Mouse (Mus musculus) kidney, postnatal 0 days (tissue): Measurements from ENCODE around the gene Klk4. TPM values are rescaled to one million over a fixed set of nuclear protein-coding genes. Genes with fewer than 3 reads are reported as not detected.

Experiments
- ATAC-seq: fragments of 200-750 bp; cut with Nextera tagmentation; replicated peaks from 2 replicates; pipeline ENCODE4 v1.8.0; 2017; ENCODE audit warnings: low read depth, moderate number of reproducible peaks, moderate TSS enrichment, moderate library complexity; ENCODE audit not compliant: low FRiP score
- DNase-seq: peaks from one replicate; pipeline ENCODE4 v3.0.0-alpha.2; 2016; ENCODE audit warnings: low spot score
- H3K27ac ChIP-seq: fragments of 300-500 bp; sonication (generic); 2 replicates; pipeline ENCODE4 v1.5.1; 2014; ENCODE audit warnings: mild to moderate bottlenecking
- H3K27me3 ChIP-seq: fragments of 300-500 bp; sonication (generic); 2 replicates; pipeline ENCODE4 v1.6.1; 2014; ENCODE audit warnings: low read length, mixed read lengths; ENCODE audit not compliant: insufficient read depth
- H3K36me3 ChIP-seq: fragments of 300-500 bp; sonication (generic); 2 replicates; pipeline ENCODE4 v1.6.1; 2014; ENCODE audit warnings: low read length, mixed read lengths; ENCODE audit not compliant: insufficient read depth
- H3K4me1 ChIP-seq: fragments of 300-500 bp; sonication (generic); replicated peaks from 2 replicates; pipeline ENCODE4 v1.6.1; 2014; ENCODE audit warnings: antibody characterized with exemption, low read length, mixed read lengths; ENCODE audit not compliant: insufficient read depth
- H3K4me2 ChIP-seq: fragments of 300-500 bp; sonication (generic); 2 replicates; pipeline ENCODE4 v1.6.1; 2014; ENCODE audit warnings: mild to moderate bottlenecking, low read length, moderate library complexity, mixed read lengths
- H3K4me3 ChIP-seq: fragments of 300-500 bp; sonication (generic); replicated peaks from 2 replicates; pipeline ENCODE4 v1.5.1; 2014; ENCODE audit warnings: low read depth, low read length
- H3K9ac ChIP-seq: fragments of 300-500 bp; sonication (generic); 2 replicates; pipeline ENCODE4 v1.6.1; 2014; ENCODE audit warnings: low read depth, low read length
- H3K9me3 ChIP-seq: fragments of 300-500 bp; sonication (generic); replicated peaks from 2 replicates; pipeline ENCODE4 v1.6.1; 2016; ENCODE audit warnings: low read length, inconsistent platforms, mixed read lengths
- CTCF ChIP-seq: IDR thresholded peaks from 2 replicates; pipeline ENCODE4 v1.5.1; 2016; ENCODE audit warnings: antibody characterized with exemption, low read depth, mild to moderate bottlenecking, moderate library complexity
- WGBS: fragments of 180-500 bp; shearing (Covaris S2); extraction: QIAGEN DNeasy Blood & Tissue Kit; methylation state at CpG from one replicate; pipeline ENCODE4 v1.1.7; 2014; 5-methylcytosine and 5-hydroxymethylcytosine counted together
- polyA plus RNA-seq: library from polyadenylated mRNA; unstranded; fragments of >200 nt; fragmentation: Nextera tagmentation; extraction: Ambion mirVana; gene quantifications from 2 replicates; pipeline ENCODE4 v1.2.1, GENCODE M21; 2015

The Klk4 gene
- polyA plus RNA-seq, 1 experiment from 2014 or later, result not detected

GRCm38 (mm10) chr7:43857501-43857900, 23.5 kb upstream of the Klk4 start:
- no peak overlapping the region for H3K4me3 ChIP-seq
- no peaks in the 10 kb centered on the region for H3K4me1 ChIP-seq
- no peak overlapping the region for H3K4me2 ChIP-seq
- no peak for TF ChIP-seq CTCF
- DNase-seq, result no peak
- no peaks in the 10 kb centered on the region for H3K36me3 ChIP-seq
- no peaks in the 10 kb centered on the region for H3K9me3 ChIP-seq
- H3K27me3 ChIP-seq, result no peaks in the 10 kb centered on the region
- WGBS, result 90% methylated on average over 12 of the region's 12 CpGs
- H3K9ac ChIP-seq, result no peak overlapping the region
- no peak overlapping the region for H3K27ac ChIP-seq
- ATAC-seq, result no peak

- no peak for ATAC-seq
- no peaks in the 10 kb centered on the region for H3K4me1 ChIP-seq
- H3K4me2 ChIP-seq, result no peak overlapping the region
- no peaks in the 10 kb centered on the region for H3K36me3 ChIP-seq
- no peak overlapping the region for H3K9ac ChIP-seq
- WGBS, result 51% methylated on average over 8 of the region's 8 CpGs
- no peak overlapping the region for H3K27ac ChIP-seq
- no peak overlapping the region for H3K4me3 ChIP-seq
- peak; percentile 21 for DNase-seq
- H3K27me3 ChIP-seq, result no peaks in the 10 kb centered on the region
- H3K9me3 ChIP-seq, result no peaks in the 10 kb centered on the region
- TF ChIP-seq CTCF, result no peak
These were observed 20.5 kb upstream of the Klk4 start for GRCm38 (mm10) chr7:43860411-43860810.

- DNase-seq (peak; percentile 68), ATAC-seq (peak; percentile 43; the same call in 1 of the 2 replicates)
- no peaks in the 10 kb centered on the region for H3K27me3 ChIP-seq
- no peak overlapping the region for H3K27ac ChIP-seq
- H3K9ac ChIP-seq, result no peak overlapping the region
- H3K4me2 ChIP-seq, result no peak overlapping the region
- H3K4me3 ChIP-seq, result no peak overlapping the region
- TF ChIP-seq CTCF, result peak; percentile 87
- WGBS, result 7% methylated on average over 10 of the region's 10 CpGs
- H3K4me1 ChIP-seq, result no peaks in the 10 kb centered on the region
- no peaks in the 10 kb centered on the region for H3K36me3 ChIP-seq
- H3K9me3 ChIP-seq, result no peaks in the 10 kb centered on the region
These were observed 7.7 kb upstream of the Klk4 start for GRCm38 (mm10) chr7:43873237-43873636.

- no peak overlapping the region for H3K4me2 ChIP-seq
- H3K36me3 ChIP-seq, result no peaks in the 10 kb centered on the region
- H3K27ac ChIP-seq, result no peak overlapping the region
- DNase-seq (no peak), ATAC-seq (no peak)
- TF ChIP-seq CTCF, result no peak
- no peaks in the 10 kb centered on the region for H3K27me3 ChIP-seq
- no peaks in the 10 kb centered on the region for H3K9me3 ChIP-seq
- WGBS, result 74% methylated on average over 3 of the region's 3 CpGs
- no peak overlapping the region for H3K9ac ChIP-seq
- H3K4me3 ChIP-seq, result no peak overlapping the region
- H3K4me1 ChIP-seq, result no peaks in the 10 kb centered on the region
These were observed 7.3 kb upstream of the Klk4 start for GRCm38 (mm10) chr7:43873674-43874073.

- Histone ChIP-seq H3K36me3 (no peaks in the 10 kb centered on the region), H3K27me3 (no peaks in the 10 kb centered on the region), H3K9ac (no peak overlapping the region), H3K4me1 (no peaks in the 10 kb centered on the region), H3K4me3 (no peak overlapping the region), H3K27ac (no peak overlapping the region), H3K9me3 (no peaks in the 10 kb centered on the region), H3K4me2 (no peak overlapping the region)
- whole genome bisulfite sequencing, result 62% methylated on average over 6 of the region's 6 CpGs
- no peak for TF ChIP-seq CTCF
- ATAC-seq (no peak), DNase-seq (no peak)
These were observed 6.0 kb upstream of the Klk4 start for GRCm38 (mm10) chr7:43874868-43875375.

GRCm38 (mm10) chr7:43876444-43876843, 4.5 kb upstream of the Klk4 start:
- Histone ChIP-seq H3K4me1 (no peaks in the 10 kb centered on the region), H3K9me3 (no peaks in the 10 kb centered on the region), H3K36me3 (no peaks in the 10 kb centered on the region), H3K4me3 (no peak overlapping the region), H3K4me2 (no peak overlapping the region), H3K27ac (no peak overlapping the region), H3K9ac (no peak overlapping the region), H3K27me3 (no peaks in the 10 kb centered on the region)
- no peak for TF ChIP-seq CTCF
- DNase-seq (no peak), ATAC-seq (no peak)
- 71% methylated on average over 4 of the region's 4 CpGs for WGBS

GRCm38 (mm10) chr7:43878281-43878680, 2.7 kb upstream of the Klk4 start:
- no peak for ATAC-seq
- Histone ChIP-seq H3K9me3 (no peaks in the 10 kb centered on the region), H3K4me1 (no peaks in the 10 kb centered on the region), H3K9ac (no peak overlapping the region), H3K4me2 (no peak overlapping the region), H3K27me3 (no peaks in the 10 kb centered on the region), H3K4me3 (no peak overlapping the region), H3K27ac (no peak overlapping the region), H3K36me3 (no peaks in the 10 kb centered on the region)
- 63% methylated on average over 1 of the region's 1 CpGs for WGBS
- DNase-seq, result no peak
- no peak for TF ChIP-seq CTCF
